In genomic region chr9:7868838-7869491, GRCm38 (mm10) we compare ENCODE assay signal across 11 mouse cellular contexts. TPM values are rescaled to one million over a fixed set of nuclear protein-coding genes. Genes with fewer than 3 reads are reported as not detected.
DNase-seq lines count a peak whose midpoint lies in the region; TF ChIP-seq lines count a peak whose summit lies in the region.
"Had no signal": no experiment of that assay in that cellular context is flagged by ENCODE, and none has a peak within 500 bp of the region (broad histone marks: within the 10 kb centered on the region; RNA-seq: fewer than 3 reads in every experiment).

No protein-coding gene starts in this region.

- no peak overlapping the region for H3K4me3 ChIP-seq in lung, adult 2 months (replicated peaks; ENCODE audit: extremely low read depth, low read depth, low read length)
- H3K4me3 ChIP-seq: limb, embryonic 12.5 days had no signal

- intact Hi-C loops in heart, postnatal 10 days (cut with DNase I): no loop called here

- WGBS in lung, adult 2 months: 68% methylated on average over 4 of the region's 4 CpGs

- no peak for TF ChIP-seq CTCF in lung, adult 2 months (IDR thresholded peaks at IDR 0.05; ENCODE audit: insufficient read depth, low read length)

- peaks cover 28% of the 10 kb centered on the region for H3K4me1 ChIP-seq in lung, adult 2 months (ENCODE audit: control insufficient read depth, insufficient read depth, low read length)

- TF ChIP-seq POLR2A in lung, adult 2 months (IDR thresholded peaks at IDR 0.05; ENCODE audit: borderline replicate concordance, extremely low read depth, low read depth, low read length): no peak

- peak; percentile 15 to 37 for DNase-seq in spleen, adult 18-20 months
- DNase-seq in spleen, postnatal 14 days (ENCODE audit: low spot score in 2 of 2): no peak
- peak; percentile 11 for DNase-seq in NIH3T3 (ENCODE audit: low read depth)
- peak; percentile 49 for DNase-seq in lung, adult 2 months
- DNase-seq in spleen, postnatal 36 days (ENCODE audit: low spot score in 2 of 2): peak; percentile 50 to 51
- no peak for DNase-seq in cerebellum, postnatal 14 days
- DNase-seq in embryo, embryonic 10 days (ENCODE audit: low spot score): no peak
- no peak for DNase-seq in heart, postnatal 10 days
- DNase-seq: adrenal gland, postnatal 14 days; cerebellum, adult 2 months had no signal

RNA-seq across cellular contexts. Expression of gene Birc3, which starts 4.0 kb away (rescaled TPM):
- polyA plus RNA-seq in lung, adult 2 months (2012; rRNA removed): 18.4 and 25.6 TPM in 2 replicates
- 10 to 100 TPM in 1 of 2 experiments, 1 to 10 TPM in 1; 8.5 to 12.0 TPM for total RNA-seq in heart, postnatal 10 days (2021)

RNA-seq across cellular contexts. Expression of gene Birc2, which starts 32.1 kb away (rescaled TPM):
- polyA plus RNA-seq in lung, adult 2 months (2012; rRNA removed): 11.1 and 15.4 TPM in 2 replicates
- 10 to 100 TPM; 24.6 to 26.6 TPM for total RNA-seq in heart, postnatal 10 days (2021)

Comparison
In these comparisons a context has a peak if more than half of its experiments do, and no peak if none do; other contexts are left out.
1. DNase-seq: peak in spleen, adult 18-20 months (2 of 2), NIH3T3 (single experiment), lung, adult 2 months (single experiment) and spleen, postnatal 36 days (2 of 2); none in spleen, postnatal 14 days (0 of 2), cerebellum, postnatal 14 days (0 of 2), embryo, embryonic 10 days (single experiment) and heart, postnatal 10 days (0 of 2).